Mouse (Mus musculus): ENCODE measurements around the gene Ttyh3. TPM values are rescaled to one million over a fixed set of nuclear protein-coding genes. Genes with fewer than 3 reads are reported as not detected.

The Ttyh3 gene
- polyA plus RNA-seq, 1 experiment from 2014 or later = 95.0 TPM

GRCm38 (mm10) chr5:140644702-140645201 lies 4.1 kb downstream of the Ttyh3 start:
- TF ChIP-seq CTCF (IDR thresholded peaks at IDR 0.05) = no peak
- H3K27me3 ChIP-seq = no peaks in the 10 kb centered on the region
- POLR2A ChIA-PET = interaction anchor here (0.6 kb wide), 2 partner anchors 18 to 38 kb away, joined by 3 to 4 read pairs; partner anchors contain the start of gene Lfng
- CTCF ChIA-PET = interaction anchor here (1.0 kb wide), 1 partner anchor 23 kb away, joined by 3 read pairs; no protein-coding TSS in a partner anchor
- in situ Hi-C loops (cut with MboI; ENCODE audit: low pct_unique_long_range_greater_than_20kb) = loop anchor here (25.0 kb wide), 1 partner anchor 2007 kb away; no protein-coding TSS in a partner anchor
- ATAC-seq = no peak
- no peak for DNase-seq (ENCODE audit: low read depth, low spot score)

- in situ Hi-C loops (cut with MboI; ENCODE audit: low pct_unique_long_range_greater_than_20kb) = loop anchor here (25.0 kb wide), 1 partner anchor 2007 kb away; no protein-coding TSS in a partner anchor
- no peak for TF ChIP-seq CTCF (IDR thresholded peaks at IDR 0.05)
- ChIA-PET POLR2A (interaction anchor here (0.6 kb wide), 1 partner anchor 26 kb away, joined by 3 read pairs; no protein-coding TSS in a partner anchor), CTCF (interaction anchor here (1.0 to 1.3 kb wide), 2 partner anchors 23 to 26 kb away, joined by 3 to 4 read pairs; no protein-coding TSS in a partner anchor)
- H3K27me3 ChIP-seq = no peaks in the 10 kb centered on the region
- DNase-seq (ENCODE audit: low read depth, low spot score) (no peak), ATAC-seq (no peak)
Measured at GRCm38 (mm10) chr5:140644263-140644662, 4.6 kb downstream of the Ttyh3 start.

- H3K27me3 ChIP-seq = no peaks in the 10 kb centered on the region
- ChIA-PET POLR2A (no interaction called here), CTCF (interaction anchor here (1.2 to 1.4 kb wide), 2 partner anchors 23 to 102 kb away, joined by 3 to 5 read pairs; no protein-coding TSS in a partner anchor)
- no peak for TF ChIP-seq CTCF (IDR thresholded peaks at IDR 0.05)
- ATAC-seq = no peak
- no peak for DNase-seq (ENCODE audit: low read depth, low spot score)
- in situ Hi-C loops (cut with MboI; ENCODE audit: low pct_unique_long_range_greater_than_20kb) = loop anchor here (25.0 kb wide), 1 partner anchor 2005 kb away; no protein-coding TSS in a partner anchor
Measured at GRCm38 (mm10) chr5:140642076-140642475, 6.8 kb downstream of the Ttyh3 start.

GRCm38 (mm10) chr5:140641254-140641928 lies 7.4 kb downstream of the Ttyh3 start:
- H3K27me3 ChIP-seq = no peaks in the 10 kb centered on the region
- in situ Hi-C loops (cut with MboI; ENCODE audit: low pct_unique_long_range_greater_than_20kb) = loop anchor here (25.0 kb wide), 1 partner anchor 2004 kb away; no protein-coding TSS in a partner anchor
- CTCF ChIA-PET = interaction anchor here (1.2 to 1.4 kb wide), 2 partner anchors 22 to 101 kb away, joined by 3 to 5 read pairs; no protein-coding TSS in a partner anchor
- DNase-seq (ENCODE audit: low read depth, low spot score) (no peak), ATAC-seq (no peak)
- TF ChIP-seq CTCF (IDR thresholded peaks at IDR 0.05) = no peak
- POLR2A ChIA-PET = interaction anchor here (0.5 kb wide), 1 partner anchor 21 kb away, joined by 3 read pairs; no protein-coding TSS in a partner anchor

GRCm38 (mm10) chr5:140640812-140641211 lies 8.0 kb downstream of the Ttyh3 start:
- CTCF ChIA-PET = no interaction called here
- POLR2A ChIA-PET = interaction anchor here (1.2 kb wide), 1 partner anchor 8 kb away, joined by 5 read pairs; the partner anchor contains the start of gene Ttyh3
- TF ChIP-seq CTCF (IDR thresholded peaks at IDR 0.05) = no peak
- no peak for DNase-seq (ENCODE audit: low read depth, low spot score)
- H3K27me3 ChIP-seq = no peaks in the 10 kb centered on the region
- ATAC-seq = no peak
- in situ Hi-C loops (cut with MboI; ENCODE audit: low pct_unique_long_range_greater_than_20kb) = loop anchor here (25.0 kb wide), 1 partner anchor 2004 kb away; no protein-coding TSS in a partner anchor

GRCm38 (mm10) chr5:140639871-140640270 lies 9.0 kb downstream of the Ttyh3 start:
- POLR2A ChIA-PET = interaction anchor here (1.2 kb wide), 1 partner anchor 9 kb away, joined by 5 read pairs; the partner anchor contains the start of gene Ttyh3
- in situ Hi-C loops (cut with MboI; ENCODE audit: low pct_unique_long_range_greater_than_20kb) = loop anchor here (25.0 kb wide), 1 partner anchor 2003 kb away; no protein-coding TSS in a partner anchor

GRCm38 (mm10) chr5:140639312-140639711 lies 9.5 kb downstream of the Ttyh3 start:
- POLR2A ChIA-PET = no interaction called here
- DNase-seq (ENCODE audit: low read depth, low spot score) (no peak), ATAC-seq (no peak)
- in situ Hi-C loops (cut with MboI; ENCODE audit: low pct_unique_long_range_greater_than_20kb) = loop anchor here (25.0 kb wide), 1 partner anchor 2002 kb away; no protein-coding TSS in a partner anchor
- no peak for TF ChIP-seq CTCF (IDR thresholded peaks at IDR 0.05)
- CTCF ChIA-PET = no interaction called here
- H3K27me3 ChIP-seq = no peaks in the 10 kb centered on the region

More at GRCm38 (mm10) chr5:140639871-140640270, 9.0 kb downstream of the Ttyh3 start:
- H3K27me3 ChIP-seq = no peaks in the 10 kb centered on the region
- no peak for DNase-seq (ENCODE audit: low read depth, low spot score)
- ATAC-seq = no peak
- CTCF ChIA-PET = interaction anchor here (1.0 kb wide), 1 partner anchor 100 kb away, joined by 3 read pairs; no protein-coding TSS in a partner anchor
- no peak for TF ChIP-seq CTCF (IDR thresholded peaks at IDR 0.05)

GRCm38 (mm10) chr5:140638484-140638883 lies 10.3 kb downstream of the Ttyh3 start:
- in situ Hi-C loops (cut with MboI; ENCODE audit: low pct_unique_long_range_greater_than_20kb) = loop anchor here (25.0 kb wide), 1 partner anchor 2001 kb away; no protein-coding TSS in a partner anchor
- DNase-seq (ENCODE audit: low read depth, low spot score) = no peak
- ChIA-PET POLR2A (no interaction called here), CTCF (no interaction called here)
- H3K27me3 ChIP-seq = no peaks in the 10 kb centered on the region
- no peak for ATAC-seq
- TF ChIP-seq CTCF (IDR thresholded peaks at IDR 0.05) = no peak

GRCm38 (mm10) chr5:140637989-140638388 lies 10.8 kb downstream of the Ttyh3 start:
- ATAC-seq = no peak
- TF ChIP-seq CTCF (IDR thresholded peaks at IDR 0.05) = no peak
- POLR2A ChIA-PET = no interaction called here

GRCm38 (mm10) chr5:140637058-140637410 lies 11.8 kb downstream of the Ttyh3 start:
- ChIA-PET POLR2A (interaction anchor here (0.5 to 2.6 kb wide), 2 partner anchors 9 to 23 kb away, joined by 4 to 11 read pairs; no protein-coding TSS in a partner anchor), CTCF (interaction anchor here (0.8 to 1.9 kb wide), 3 partner anchors 12 to 65 kb away, joined by 3 to 6 read pairs (median 3); partner anchors contain the start of gene Ttyh3)
- DNase-seq (ENCODE audit: low read depth, low spot score) (no peak), ATAC-seq (no peak)
- TF ChIP-seq CTCF (IDR thresholded peaks at IDR 0.05) = no peak
- in situ Hi-C loops (cut with MboI; ENCODE audit: low pct_unique_long_range_greater_than_20kb) = loop anchor here (25.0 kb wide), 1 partner anchor 2000 kb away; no protein-coding TSS in a partner anchor
- H3K27me3 ChIP-seq = no peaks in the 10 kb centered on the region

More at GRCm38 (mm10) chr5:140637989-140638388, 10.8 kb downstream of the Ttyh3 start:
- in situ Hi-C loops (cut with MboI; ENCODE audit: low pct_unique_long_range_greater_than_20kb) = loop anchor here (25.0 kb wide), 1 partner anchor 2001 kb away; no protein-coding TSS in a partner anchor
- no peaks in the 10 kb centered on the region for H3K27me3 ChIP-seq
- DNase-seq (ENCODE audit: low read depth, low spot score) = no peak
- CTCF ChIA-PET = no interaction called here
